Mouse (Mus musculus) adrenal gland, adult (tissue): ENCODE results near the gene Nrp1.

Experiments used
- DNase-seq, 2 experiments: peaks; one replicate each; pipeline ENCODE4 v3.0.0; 2022 to 2023; ENCODE audit warnings: low spot score in 1 of 2; ENCODE audit not compliant: inconsistent age in 2 of 2

Gene Nrp1

DNA sequence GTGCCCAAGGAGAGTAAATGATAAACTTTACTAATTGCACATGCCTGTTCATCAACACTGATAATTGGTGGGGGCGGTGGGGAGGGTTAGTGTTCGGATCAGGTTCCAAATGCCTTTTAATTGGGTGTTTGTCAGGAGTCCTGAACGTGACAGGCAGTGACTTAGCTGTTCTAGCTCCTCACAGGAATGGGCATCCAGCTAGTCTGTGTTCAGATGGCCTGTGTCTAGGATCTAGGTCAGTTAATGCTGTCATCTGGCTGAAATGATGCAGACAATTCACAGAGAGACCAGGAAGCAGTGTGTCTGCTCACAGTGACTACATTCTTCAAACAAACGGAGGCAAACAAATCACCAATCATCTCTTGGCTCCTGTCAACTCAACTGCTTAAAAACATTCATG lies 12.1 kb downstream of the Nrp1 start:
- no peak for DNase-seq

GRCm38 (mm10) chr8:128371026-128371425 lies 12.6 kb downstream of the Nrp1 start:
- DNase-seq, result no peak

DNA sequence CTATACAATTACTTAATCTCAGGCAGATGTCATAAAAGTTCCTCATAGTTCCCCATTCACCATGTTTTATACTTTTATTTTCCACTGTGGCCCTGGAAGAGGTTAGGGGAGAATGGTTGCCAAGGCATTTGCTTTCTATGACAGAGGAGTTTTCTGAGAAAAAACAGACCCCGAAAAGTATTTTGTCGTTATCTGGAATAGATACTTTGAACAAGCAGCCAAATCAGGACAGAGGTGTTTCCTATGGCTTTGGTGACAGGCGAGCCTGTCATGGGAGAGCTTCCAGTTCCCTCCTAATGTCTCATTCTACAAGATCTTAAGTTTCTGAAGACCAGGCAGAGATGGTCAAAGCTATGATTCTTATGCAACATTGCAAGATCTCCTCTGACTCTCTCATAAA lies 13.4 kb downstream of the Nrp1 start:
- no peak for DNase-seq

DNA sequence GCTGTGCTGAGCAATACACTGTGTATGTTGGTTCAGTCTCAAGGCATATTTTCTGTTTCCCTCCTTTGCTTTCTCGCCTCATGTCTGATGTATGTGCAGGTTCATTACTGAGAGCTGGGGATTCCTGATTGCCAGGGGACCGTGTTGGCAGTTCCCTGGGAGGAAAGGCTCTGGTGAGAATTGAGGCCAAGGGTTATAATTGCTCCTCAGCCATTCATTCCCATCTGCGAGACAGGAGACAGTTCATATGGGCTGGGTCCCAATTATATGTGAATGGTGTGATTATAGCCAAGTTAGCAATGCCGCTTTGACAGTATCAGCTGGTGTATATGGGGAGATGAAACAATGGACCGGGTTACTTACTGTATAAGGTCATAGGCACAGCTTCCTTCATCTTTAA lies 14.3 kb downstream of the Nrp1 start:
- no peak for DNase-seq

GRCm38 (mm10) chr8:128373418-128373817 lies 15.0 kb downstream of the Nrp1 start:
- DNase-seq, result no peak

- no peak for DNase-seq
Measured at GRCm38 (mm10) chr8:128375291-128375690, 16.9 kb downstream of the Nrp1 start.

GRCm38 (mm10) chr8:128383176-128383575 lies 24.8 kb downstream of the Nrp1 start:
- no peak for DNase-seq

GRCm38 (mm10) chr8:128384366-128384765 lies 26.0 kb downstream of the Nrp1 start:
- DNase-seq, result no peak

- no peak for DNase-seq
Measured at GRCm38 (mm10) chr8:128384921-128385332, 26.5 kb downstream of the Nrp1 start.

- DNase-seq, result peak; percentile 41 to 64
Measured at GRCm38 (mm10) chr8:128386963-128387621, 28.7 kb downstream of the Nrp1 start.

GRCm38 (mm10) chr8:128390759-128391158 lies 32.4 kb downstream of the Nrp1 start:
- DNase-seq, result no peak

DNA sequence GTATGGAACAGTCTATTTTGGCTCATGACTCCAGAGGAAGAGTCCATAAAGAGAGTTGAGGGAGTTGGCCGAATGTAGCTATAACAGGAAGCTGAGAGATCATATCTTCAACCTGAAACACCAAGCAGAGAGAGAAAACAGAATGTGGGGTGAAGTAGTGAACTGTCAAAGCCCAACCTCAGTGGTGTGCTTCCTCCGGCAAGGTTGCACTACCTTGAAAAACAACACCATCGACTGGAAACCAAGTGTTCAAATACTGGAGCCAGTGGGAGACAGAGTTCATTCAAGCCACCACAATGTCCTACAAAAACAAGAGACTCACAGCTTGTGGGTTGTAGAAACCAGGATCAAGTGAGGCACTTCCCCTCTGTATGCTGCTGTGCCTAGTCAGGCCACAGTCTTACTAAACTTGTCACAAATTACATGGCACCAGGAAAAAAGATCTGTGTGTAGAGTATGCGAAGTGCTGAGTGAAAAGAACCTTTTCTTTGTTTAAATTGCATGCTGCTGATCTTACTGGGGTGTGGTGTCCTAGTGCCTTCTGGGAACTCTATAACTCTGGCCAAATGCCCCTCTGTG lies 32.9 kb downstream of the Nrp1 start:
- DNase-seq, result no peak

- DNase-seq, result no peak
Measured at GRCm38 (mm10) chr8:128394671-128395193, 36.3 kb downstream of the Nrp1 start.

DNA sequence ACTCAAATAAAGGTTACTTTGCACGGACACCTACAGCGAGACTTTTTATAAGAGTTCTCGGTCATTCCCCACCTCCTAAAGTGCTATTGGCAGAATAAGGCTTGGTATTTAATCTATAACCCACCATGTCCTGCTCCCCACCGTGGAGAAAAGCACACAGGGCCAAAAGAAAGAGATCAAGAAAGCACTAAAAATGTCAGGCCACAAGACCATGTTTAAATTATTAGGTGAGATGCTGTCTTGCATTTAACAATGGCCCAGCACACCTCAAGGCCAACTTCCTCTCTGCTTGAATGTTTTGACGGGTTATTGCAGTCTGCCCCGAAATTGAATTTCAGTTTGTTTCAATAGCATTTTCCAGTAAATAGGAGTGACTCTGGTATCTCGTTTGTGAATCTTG lies 38.6 kb downstream of the Nrp1 start:
- no peak for DNase-seq

DNA sequence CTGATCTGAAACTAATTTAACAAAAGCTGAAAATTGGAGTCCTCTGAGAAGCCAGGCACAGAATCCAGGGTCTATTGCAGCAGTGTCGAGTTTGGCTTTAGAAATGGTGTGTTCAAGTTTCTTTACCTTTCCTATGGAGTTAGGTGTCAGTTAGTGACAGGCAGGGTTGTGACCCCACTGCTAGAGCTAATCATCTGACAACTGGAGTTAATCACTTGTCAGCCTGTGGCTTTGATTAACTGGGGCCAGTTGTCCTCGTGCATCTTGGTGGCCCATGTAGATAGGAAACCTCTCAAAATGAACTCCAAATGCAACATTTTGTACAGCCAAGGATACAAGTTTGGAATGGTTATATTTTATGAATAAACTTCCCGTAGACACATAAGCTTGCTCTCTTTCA lies 39.0 kb downstream of the Nrp1 start:
- no peak for DNase-seq

DNA sequence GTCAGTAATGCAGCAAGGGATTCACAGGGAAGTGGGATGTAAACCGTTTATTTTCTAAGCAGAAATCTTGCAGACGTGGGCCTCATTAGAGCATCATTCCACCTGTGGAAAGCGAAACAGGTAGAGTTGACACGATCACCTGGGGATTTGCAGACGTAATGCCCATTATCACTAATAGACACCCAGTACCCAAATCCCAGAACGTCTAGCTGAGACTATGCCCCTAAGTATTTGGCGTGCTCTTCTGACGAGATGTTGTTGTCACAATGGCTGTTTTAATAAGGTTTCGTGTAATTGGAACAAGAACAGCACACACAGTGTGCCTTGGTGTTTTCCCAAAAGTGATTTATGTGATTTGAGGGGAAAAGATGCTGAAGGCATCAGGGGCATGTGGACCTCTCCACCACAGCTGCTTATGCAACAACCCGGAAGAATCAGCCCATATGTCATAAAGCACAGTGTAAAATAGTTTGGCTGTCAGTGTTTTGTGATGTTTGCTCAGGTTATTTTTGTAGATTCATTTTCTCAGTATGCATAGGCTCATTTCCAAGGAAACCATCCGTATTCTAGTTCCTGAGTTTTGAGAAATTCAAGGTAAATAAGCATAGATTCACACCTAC lies 40.2 kb downstream of the Nrp1 start:
- DNase-seq, result no peak

- no peak for DNase-seq
Measured at GRCm38 (mm10) chr8:128400286-128400685, 41.9 kb downstream of the Nrp1 start.

DNA sequence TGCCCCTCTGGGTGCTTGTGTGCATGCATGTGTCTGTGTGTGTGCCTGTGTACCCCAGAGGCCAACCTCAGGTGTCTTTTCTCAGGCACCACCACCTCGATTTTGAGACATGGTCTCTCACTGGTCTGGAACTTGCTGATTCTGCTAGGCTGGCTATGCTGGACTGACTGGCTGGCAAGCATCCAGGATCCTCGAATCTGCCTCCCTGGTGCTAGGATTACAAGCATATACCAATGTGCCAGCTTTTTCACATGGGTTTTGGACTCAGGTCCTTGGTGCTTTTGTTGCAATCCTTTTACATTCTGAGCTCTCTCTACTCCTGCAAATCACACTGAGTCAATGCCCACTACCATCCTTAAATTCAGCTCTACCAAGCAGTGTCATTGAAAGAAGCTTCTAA lies 46.5 kb downstream of the Nrp1 start:
- peak in 1 of 2 experiments; percentile 54 for DNase-seq

DNA sequence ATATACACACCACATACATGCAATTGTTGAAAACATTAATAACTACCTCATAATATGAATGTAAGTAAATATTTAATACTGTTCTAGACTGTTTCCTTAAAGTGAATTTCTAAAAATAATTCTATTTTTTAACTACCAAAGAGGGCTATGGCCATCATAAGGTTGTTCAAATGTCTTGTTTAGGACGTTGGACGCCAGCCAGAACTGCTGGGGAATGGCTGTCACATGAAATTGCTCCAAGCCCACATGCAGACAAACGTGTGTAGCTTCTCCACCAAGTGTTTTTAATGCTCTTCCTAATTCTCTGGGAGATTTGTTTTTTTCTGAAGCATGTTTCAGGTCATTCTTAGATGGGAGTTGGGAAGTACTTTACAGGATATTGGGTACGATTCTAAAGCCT lies 55.0 kb downstream of the Nrp1 start:
- no peak for DNase-seq

- DNase-seq, result no peak
Measured at GRCm38 (mm10) chr8:128415730-128416684, 57.6 kb downstream of the Nrp1 start.

GRCm38 (mm10) chr8:128416896-128417295 lies 58.5 kb downstream of the Nrp1 start:
- DNase-seq, result peak; percentile 26 to 82
